Mouse (Mus musculus) heart, postnatal 0 days (tissue): ENCODE measurements around the gene Flii. TPM values are rescaled to one million over a fixed set of nuclear protein-coding genes. Genes with fewer than 3 reads are reported as not detected.

Experiments used
- ATAC-seq: fragments of 200-750 bp; cut with Nextera tagmentation; 2 replicates; pipeline ENCODE4 v1.8.0; 2017; ENCODE audit warnings: low read depth, moderate number of reproducible peaks, moderate library complexity; ENCODE audit not compliant: insufficient read depth
- DNase-seq: peaks from one replicate; pipeline ENCODE4 v3.0.0-alpha.2; 2016; ENCODE audit warnings: low spot score
- H3K27ac ChIP-seq: fragments of 300-500 bp; sonication (generic); 2 replicates; pipeline ENCODE4 v1.5.1; 2014; ENCODE audit warnings: low read depth, mild to moderate bottlenecking
- H3K27me3 ChIP-seq: fragments of 300-500 bp; sonication (generic); 2 replicates; pipeline ENCODE4 v1.6.1; 2014; ENCODE audit warnings: low read length, mixed read lengths; ENCODE audit not compliant: control insufficient read depth, insufficient read depth
- H3K36me3 ChIP-seq: fragments of 300-500 bp; sonication (generic); replicated peaks from 2 replicates; pipeline ENCODE4 v1.6.1; 2014; ENCODE audit warnings: low read length, mixed read lengths; ENCODE audit not compliant: control insufficient read depth, insufficient read depth
- H3K4me1 ChIP-seq: fragments of 300-500 bp; sonication (generic); 2 replicates; pipeline ENCODE4 v1.6.1; 2014; ENCODE audit warnings: antibody characterized with exemption; ENCODE audit not compliant: control insufficient read depth, insufficient read depth
- H3K4me2 ChIP-seq: fragments of 300-500 bp; sonication (generic); 2 replicates; pipeline ENCODE4 v1.6.1; 2014; ENCODE audit warnings: low read depth, mild to moderate bottlenecking, low read length, moderate library complexity
- H3K4me3 ChIP-seq: fragments of 300-500 bp; sonication (generic); 2 replicates; pipeline ENCODE4 v1.5.1; 2014; ENCODE audit warnings: low read depth, low read length
- H3K9ac ChIP-seq: fragments of 300-500 bp; sonication (generic); replicated peaks from 2 replicates; pipeline ENCODE4 v1.6.1; 2014; ENCODE audit warnings: low read depth, low read length, mixed read lengths
- H3K9me3 ChIP-seq: fragments of 300-500 bp; sonication (generic); replicated peaks from 2 replicates; pipeline ENCODE4 v1.6.1; 2016; ENCODE audit warnings: low read length; ENCODE audit not compliant: control insufficient read depth
- CTCF ChIP-seq: IDR thresholded peaks from 2 replicates; pipeline ENCODE4 v1.5.1; 2016; ENCODE audit warnings: antibody characterized with exemption, control low read depth, low read depth
- EP300 ChIP-seq: IDR thresholded peaks from 2 replicates; pipeline ENCODE4 v1.6.1; 2016; ENCODE audit warnings: antibody characterized with exemption, low read depth
- WGBS: fragments of 180-500 bp; shearing (Covaris S2); extraction: QIAGEN DNeasy Blood & Tissue Kit; methylation state at CpG from one replicate; pipeline ENCODE4 v1.1.7; 2014; 5-methylcytosine and 5-hydroxymethylcytosine counted together
- polyA plus RNA-seq: library from polyadenylated mRNA; unstranded; fragments of >200 nt; fragmentation: Nextera tagmentation; extraction: Ambion mirVana; gene quantifications from 2 replicates; pipeline ENCODE4 v1.2.1, GENCODE M21; 2015
- total RNA-seq: library from RNA; depleted of rRNA; stranded (reverse); fragments of >200 nt; gene quantifications from 2 replicates; pipeline ENCODE4 v1.2.3, GENCODE M21; 2014; ENCODE audit warnings: low replicate concordance

Gene Flii
- total and polyA plus RNA-seq, 2 experiments from 2014 or later = 55.3 to 82.2 TPM

DNA sequence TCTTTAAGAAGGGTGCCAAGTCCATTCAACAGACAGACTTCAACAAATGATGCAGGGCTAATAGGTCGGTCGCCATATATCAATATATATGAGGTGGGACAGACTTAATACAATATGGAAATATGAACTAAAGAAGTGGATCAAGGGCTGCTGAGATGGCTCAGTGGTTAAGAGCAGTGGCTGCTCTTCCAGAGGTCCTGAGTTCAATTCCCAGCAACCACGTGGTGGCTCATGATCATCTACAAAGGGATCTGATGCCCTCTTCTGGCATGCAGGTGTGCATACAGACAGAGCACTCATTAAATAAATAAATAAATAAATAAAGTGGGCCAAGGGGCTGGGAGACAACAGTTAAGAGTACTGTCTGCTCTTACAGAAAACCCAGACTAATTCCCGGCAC is 45.1 kb upstream of the Flii start:
- Histone ChIP-seq H3K36me3 (no peaks in the 10 kb centered on the region), H3K4me2 (no peak overlapping the region), H3K9ac (no peak overlapping the region), H3K4me3 (no peak overlapping the region), H3K27me3 (no peaks in the 10 kb centered on the region), H3K4me1 (peaks cover 12% of the 10 kb centered on the region), H3K9me3 (no peaks in the 10 kb centered on the region), H3K27ac (no peak overlapping the region)
- 82% methylated on average over 4 of the region's 4 CpGs for WGBS
- TF ChIP-seq EP300 (no peak), CTCF (no peak)
- ATAC-seq = no peak
- no peak for DNase-seq

DNA sequence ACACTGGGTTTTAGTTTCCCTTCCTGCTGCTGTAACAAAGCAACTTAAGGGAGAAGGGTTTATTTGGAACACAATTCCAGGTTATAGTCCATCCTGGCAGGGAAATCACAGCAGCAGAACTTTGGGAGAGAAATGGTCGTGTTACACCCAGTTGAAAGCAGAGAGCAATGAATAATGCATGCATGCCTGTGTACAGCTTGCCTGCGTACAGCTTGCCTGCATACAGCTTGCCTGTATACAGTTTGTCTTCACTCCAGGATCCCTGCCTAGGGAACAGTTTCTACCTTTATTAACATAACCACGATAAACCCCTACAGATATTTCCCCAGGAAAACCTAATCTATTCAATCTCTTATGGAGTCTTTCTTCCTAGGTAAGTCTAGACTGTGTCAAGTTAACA is 43.7 kb upstream of the Flii start:
- H3K4me1 ChIP-seq = peaks cover 6% of the 10 kb centered on the region; the same call in 1 of the 2 replicates
- no peak overlapping the region for H3K4me3 ChIP-seq
- 91% methylated on average over 3 of the region's 3 CpGs for WGBS
- H3K27ac ChIP-seq = no peak overlapping the region
- no peaks in the 10 kb centered on the region for H3K36me3 ChIP-seq
- TF ChIP-seq EP300 = no peak
- TF ChIP-seq CTCF = no peak
- ATAC-seq = no peak
- H3K27me3 ChIP-seq = no peaks in the 10 kb centered on the region
- no peak overlapping the region for H3K4me2 ChIP-seq
- H3K9me3 ChIP-seq = no peaks in the 10 kb centered on the region
- no peak for DNase-seq
- H3K9ac ChIP-seq = no peak overlapping the region

DNA sequence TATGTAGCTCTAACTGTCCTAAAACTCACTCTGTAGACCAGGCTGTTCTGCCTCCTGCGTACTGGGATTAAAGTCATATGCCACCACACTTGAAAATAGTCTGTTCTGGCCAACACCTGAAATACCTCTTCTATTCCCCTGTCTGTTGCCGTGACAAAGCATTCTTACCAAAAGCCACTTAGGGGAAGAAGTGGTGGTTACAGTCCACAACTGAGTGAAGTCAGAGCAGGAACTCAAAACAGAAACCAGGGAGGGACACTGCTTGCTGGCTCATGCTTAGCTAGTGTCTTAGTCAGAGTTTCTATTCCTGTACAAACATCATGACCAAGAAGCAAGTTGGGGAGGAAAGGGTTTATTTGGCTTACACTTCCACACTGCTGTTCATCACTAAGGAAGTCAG is 42.3 kb upstream of the Flii start:
- ATAC-seq = no peak
- 68% methylated on average over 2 of the region's 2 CpGs for WGBS

DNA sequence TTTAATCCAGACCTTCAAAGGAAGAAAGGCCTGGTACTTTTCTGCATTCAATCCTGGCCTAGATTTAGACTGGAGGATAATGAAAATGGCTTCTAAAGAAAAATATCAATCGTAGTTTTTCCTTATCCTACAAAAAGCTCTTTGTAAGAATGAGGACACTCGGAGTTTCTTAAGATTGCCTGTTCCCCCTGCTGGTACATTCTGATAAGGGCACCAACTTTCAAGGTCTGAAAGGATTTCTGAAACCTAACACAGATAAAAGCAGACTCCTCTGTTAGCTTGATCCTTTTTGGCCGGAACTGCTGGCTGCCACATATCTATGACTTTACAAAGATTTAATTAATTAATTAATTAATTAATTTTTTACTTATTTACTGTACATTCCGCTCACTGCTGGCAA is 39.9 kb upstream of the Flii start:
- no peak for DNase-seq
- no peaks in the 10 kb centered on the region for H3K4me1 ChIP-seq
- H3K9ac ChIP-seq = no peak overlapping the region
- no peak for ATAC-seq
- 62% methylated on average over 4 of the region's 4 CpGs for WGBS
- no peak overlapping the region for H3K27ac ChIP-seq
- no peaks in the 10 kb centered on the region for H3K9me3 ChIP-seq
- no peak overlapping the region for H3K4me3 ChIP-seq
- no peak for TF ChIP-seq CTCF
- TF ChIP-seq EP300 = no peak
- no peak overlapping the region for H3K4me2 ChIP-seq
- H3K36me3 ChIP-seq = peaks cover 1% of the 10 kb centered on the region; the same call in 1 of the 2 replicates
- H3K27me3 ChIP-seq = no peaks in the 10 kb centered on the region

More for the DNA sequence above, 42.3 kb upstream of the Flii start:
- H3K9me3 ChIP-seq = no peaks in the 10 kb centered on the region
- no peak for DNase-seq
- H3K4me1 ChIP-seq = no peaks in the 10 kb centered on the region
- no peak overlapping the region for H3K4me3 ChIP-seq
- TF ChIP-seq CTCF = no peak
- no peak for TF ChIP-seq EP300
- no peak overlapping the region for H3K4me2 ChIP-seq
- H3K27ac ChIP-seq = no peak overlapping the region
- no peaks in the 10 kb centered on the region for H3K27me3 ChIP-seq
- H3K9ac ChIP-seq = no peak overlapping the region
- H3K36me3 ChIP-seq = no peaks in the 10 kb centered on the region

DNA sequence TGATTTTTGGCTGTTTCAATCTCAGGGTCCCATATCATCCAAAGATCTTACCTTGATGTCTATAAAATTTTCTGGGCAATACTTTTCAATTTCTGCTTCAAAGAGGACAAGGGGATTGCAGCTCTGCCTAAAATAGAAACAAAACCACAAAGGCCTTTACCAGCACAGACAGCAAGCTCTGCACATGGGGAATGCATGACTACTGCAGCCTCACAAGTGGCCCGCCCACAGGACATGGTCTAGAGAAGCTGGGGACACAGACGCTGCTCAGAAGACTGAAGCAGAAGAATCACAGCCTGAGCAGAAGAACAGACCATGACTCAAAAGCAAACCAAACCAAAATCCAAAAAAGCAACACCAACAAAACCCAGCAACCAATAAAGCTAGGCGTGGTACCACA is 34.6 kb upstream of the Flii start:
- 72% methylated on average over 3 of the region's 3 CpGs for WGBS
- no peaks in the 10 kb centered on the region for H3K4me1 ChIP-seq
- H3K4me3 ChIP-seq = no peak overlapping the region
- H3K27ac ChIP-seq = no peak overlapping the region
- TF ChIP-seq EP300 (no peak), CTCF (no peak)
- ATAC-seq (no peak), DNase-seq (no peak)
- H3K9me3 ChIP-seq = no peaks in the 10 kb centered on the region
- H3K4me2 ChIP-seq = no peak overlapping the region
- peaks cover 37% of the 10 kb centered on the region for H3K36me3 ChIP-seq
- no peaks in the 10 kb centered on the region for H3K27me3 ChIP-seq
- no peak overlapping the region for H3K9ac ChIP-seq

DNA sequence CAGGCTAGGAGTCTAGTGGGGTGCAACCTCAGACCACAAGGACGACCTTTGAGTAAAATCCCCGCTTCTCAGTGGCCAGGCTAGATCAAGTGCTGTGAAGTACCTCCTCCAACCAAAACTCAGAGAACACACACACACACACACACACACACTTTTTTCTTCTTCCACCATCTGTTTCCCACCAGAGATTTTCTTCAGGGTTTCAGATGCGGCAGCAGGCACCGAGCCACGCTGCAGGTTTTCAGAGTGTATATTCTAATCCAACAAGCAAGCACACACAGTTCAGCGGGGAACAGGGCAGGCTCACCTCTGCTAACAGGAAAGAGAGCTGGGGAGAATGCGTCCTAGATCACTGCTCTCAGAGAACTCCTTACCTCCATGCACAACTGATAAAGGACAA is 28.5 kb upstream of the Flii start:
- no peaks in the 10 kb centered on the region for H3K27me3 ChIP-seq
- no peak overlapping the region for H3K27ac ChIP-seq
- 89% methylated on average over 7 of the region's 7 CpGs for WGBS
- no peak overlapping the region for H3K9ac ChIP-seq
- no peaks in the 10 kb centered on the region for H3K9me3 ChIP-seq
- no peak overlapping the region for H3K4me2 ChIP-seq
- TF ChIP-seq EP300 (no peak), CTCF (no peak)
- H3K36me3 ChIP-seq = peaks cover 78% of the 10 kb centered on the region
- no peaks in the 10 kb centered on the region for H3K4me1 ChIP-seq
- ATAC-seq = no peak
- no peak overlapping the region for H3K4me3 ChIP-seq
- no peak for DNase-seq
